Mouse (Mus musculus) ES-Bruce4 (cell line): ENCODE measurements around the gene Pex14.

ENCODE experiments used
- CTCF ChIP-seq: IDR thresholded peaks from one replicate; pipeline ENCODE4 v1.8.1; 2011; ENCODE audit warnings: low read depth, low read length
- EP300 ChIP-seq: IDR thresholded peaks from 2 replicates; pipeline ENCODE4 v1.6.1; 2011; ENCODE audit warnings: low read depth, low read length; ENCODE audit not compliant: insufficient read depth
- POLR2A ChIP-seq: IDR thresholded peaks from one replicate; pipeline ENCODE4 v1.8.1; 2011; ENCODE audit warnings: low read length; ENCODE audit not compliant: insufficient read depth

- no peak for TF ChIP-seq POLR2A
- TF ChIP-seq CTCF, result no peak
- TF ChIP-seq EP300, result no peak
These were observed 137.6 kb downstream of the Pex14 start for GRCm38 (mm10) chr4:148962096-148962495.
